Mouse (Mus musculus): ENCODE results near the gene Bag5.
A peak's percentile ranks its signal among the peaks of the same experiment; 100 is the strongest.
"Not testable (repeated sequence)": the region's sequence is repeated elsewhere in the genome, so short reads cannot be mapped to it uniquely, and the experiment has no call there.

Gene Bag5

GRCm38 (mm10) chr12:111713004-111713651 lies at the start of gene Bag5, which contains the start of gene Apopt1:
Bag5 (minus strand) TSS chr12:111713257.
Apopt1 (plus strand) TSS chr12:111713261.
- DNase-seq, result peak; percentile 93 to 95

- no peak for DNase-seq
These were observed 47.4 kb upstream of the Bag5 start for GRCm38 (mm10) chr12:111760306-111760908.

- peak; percentile 78 to 80 for DNase-seq
These were observed 46.4 kb upstream of the Bag5 start for GRCm38 (mm10) chr12:111759176-111760061.

GRCm38 (mm10) chr12:111758381-111759175 lies 45.5 kb upstream of the Bag5 start, which contains the start of gene Klc1:
Klc1 (plus strand) TSS chr12:111758849.
- DNase-seq, result peak; percentile 93 to 94

- DNase-seq, result no peak
These were observed 44.7 kb upstream of the Bag5 start for GRCm38 (mm10) chr12:111757561-111758325.

GRCm38 (mm10) chr12:111756698-111757082 lies 43.6 kb upstream of the Bag5 start:
- no peak for DNase-seq

GRCm38 (mm10) chr12:111756082-111756697 lies 43.1 kb upstream of the Bag5 start:
- DNase-seq, result no peak

GRCm38 (mm10) chr12:111755231-111755630 lies 42.2 kb upstream of the Bag5 start:
- DNase-seq, result no peak

- DNase-seq, result no peak
These were observed 41.7 kb upstream of the Bag5 start for GRCm38 (mm10) chr12:111754710-111755109.

GRCm38 (mm10) chr12:111753347-111753746 lies 40.3 kb upstream of the Bag5 start:
- DNase-seq, result no peak

GRCm38 (mm10) chr12:111752491-111752890 lies 39.4 kb upstream of the Bag5 start:
- DNase-seq, result no peak

GRCm38 (mm10) chr12:111750739-111751138 lies 37.7 kb upstream of the Bag5 start:
- DNase-seq, result no peak

- DNase-seq, result no peak
These were observed 34.4 kb upstream of the Bag5 start for GRCm38 (mm10) chr12:111747421-111747820.

GRCm38 (mm10) chr12:111746091-111746490 lies 33.0 kb upstream of the Bag5 start:
- DNase-seq, result peak; percentile 67 to 72

GRCm38 (mm10) chr12:111745274-111745673 lies 32.2 kb upstream of the Bag5 start:
- DNase-seq, result no peak

- peak; percentile 72 to 76 for DNase-seq
These were observed 30.9 kb upstream of the Bag5 start for GRCm38 (mm10) chr12:111743981-111744423.

GRCm38 (mm10) chr12:111743419-111743818 lies 30.4 kb upstream of the Bag5 start:
- peak in 1 of 2 experiments; percentile 5 for DNase-seq

- DNase-seq, result no peak
These were observed 28.3 kb upstream of the Bag5 start for GRCm38 (mm10) chr12:111741338-111741737.

GRCm38 (mm10) chr12:111738754-111739153 lies 25.7 kb upstream of the Bag5 start:
- peak; percentile 83 to 90 for DNase-seq

- no peak for DNase-seq
These were observed 24.3 kb upstream of the Bag5 start for GRCm38 (mm10) chr12:111737370-111737769.

- DNase-seq, result not testable (repeated sequence)
These were observed 23.6 kb upstream of the Bag5 start for GRCm38 (mm10) chr12:111736676-111737075.
